Mouse (Mus musculus) mouse trophoblast stem cell (cell line): ENCODE results near the gene Dll4.

Experiments
- in situ Hi-C, 2 experiments: fragments of 300-500 bp; cut with MseI, MboI; formaldehyde crosslinking; loops; 2 replicates in 1 of 2; 3 replicates in 1 of 2; pipeline ENCODE4 v1.15.1; 2025

Gene Dll4

DNA sequence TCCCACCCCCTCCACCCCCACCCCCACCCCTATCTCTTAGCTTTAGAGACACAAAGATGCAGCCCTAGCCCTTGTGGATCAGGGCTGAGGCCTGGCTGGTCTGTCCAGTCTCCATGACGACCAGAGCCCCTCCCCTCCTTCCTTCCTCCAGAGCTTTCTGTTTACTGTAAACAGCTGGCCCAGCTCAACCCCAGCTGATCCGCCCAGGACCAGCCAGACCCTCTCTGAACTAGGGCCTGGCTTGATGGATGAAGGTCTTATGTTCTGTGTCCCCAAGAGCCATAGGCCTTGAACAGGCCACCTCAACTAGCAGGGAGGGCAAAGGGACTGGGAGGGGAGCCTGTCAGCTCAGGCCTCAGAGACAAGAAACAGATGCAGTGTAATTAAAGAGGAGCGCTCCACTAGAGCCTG, 20.8 kb upstream of the Dll4 start:
- in situ Hi-C loops: no loop called here

DNA sequence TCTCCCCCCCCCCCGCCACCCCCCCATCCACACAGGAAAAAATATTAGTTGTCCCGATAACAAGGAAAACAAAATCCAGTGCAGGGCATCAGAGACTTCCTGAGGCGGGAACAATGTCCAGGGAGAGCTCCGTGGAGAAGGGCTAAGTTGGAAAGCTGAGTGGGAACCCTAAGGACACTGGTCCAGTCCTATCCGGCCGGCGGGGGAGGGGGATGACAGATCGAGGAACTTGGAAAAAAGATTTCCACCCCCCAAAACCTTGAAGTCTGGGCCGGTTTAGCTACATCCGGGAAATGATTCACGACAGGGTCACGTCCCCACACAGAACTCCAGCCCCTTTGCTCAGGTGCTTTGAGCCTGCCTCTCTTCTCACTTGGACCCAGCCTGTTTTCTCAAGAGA, 14.0 kb upstream of the Dll4 start:
- in situ Hi-C loops: no loop called here

DNA sequence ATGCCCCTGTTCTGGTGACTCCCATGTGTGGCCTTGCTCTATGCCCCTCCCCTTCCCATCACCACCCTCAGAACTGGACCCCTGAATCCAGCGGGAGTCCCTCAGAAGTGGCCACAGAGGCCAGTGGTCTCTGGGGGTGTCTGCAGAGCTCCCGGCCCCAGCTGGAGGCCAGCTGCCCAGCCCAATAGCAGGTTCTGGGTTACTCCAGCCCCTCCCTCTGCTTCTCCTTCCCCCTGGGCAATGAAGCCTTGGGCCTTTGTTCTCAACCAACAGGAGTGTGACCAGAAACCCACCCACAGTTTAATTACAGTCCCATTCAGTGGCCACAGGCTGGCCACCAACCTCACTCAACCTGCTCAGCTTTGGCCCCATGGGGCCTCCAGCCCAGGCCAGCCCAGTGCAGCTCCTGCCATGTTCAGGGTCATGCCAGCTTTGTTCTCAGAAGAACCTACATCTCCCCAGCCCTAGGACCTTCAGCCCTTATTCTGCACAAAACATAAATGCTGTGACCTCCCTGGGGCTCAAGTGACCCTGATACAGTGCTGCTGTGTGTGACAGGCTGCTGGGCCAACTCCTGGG, 13.1 kb upstream of the Dll4 start:
- in situ Hi-C loops: no loop called here

DNA sequence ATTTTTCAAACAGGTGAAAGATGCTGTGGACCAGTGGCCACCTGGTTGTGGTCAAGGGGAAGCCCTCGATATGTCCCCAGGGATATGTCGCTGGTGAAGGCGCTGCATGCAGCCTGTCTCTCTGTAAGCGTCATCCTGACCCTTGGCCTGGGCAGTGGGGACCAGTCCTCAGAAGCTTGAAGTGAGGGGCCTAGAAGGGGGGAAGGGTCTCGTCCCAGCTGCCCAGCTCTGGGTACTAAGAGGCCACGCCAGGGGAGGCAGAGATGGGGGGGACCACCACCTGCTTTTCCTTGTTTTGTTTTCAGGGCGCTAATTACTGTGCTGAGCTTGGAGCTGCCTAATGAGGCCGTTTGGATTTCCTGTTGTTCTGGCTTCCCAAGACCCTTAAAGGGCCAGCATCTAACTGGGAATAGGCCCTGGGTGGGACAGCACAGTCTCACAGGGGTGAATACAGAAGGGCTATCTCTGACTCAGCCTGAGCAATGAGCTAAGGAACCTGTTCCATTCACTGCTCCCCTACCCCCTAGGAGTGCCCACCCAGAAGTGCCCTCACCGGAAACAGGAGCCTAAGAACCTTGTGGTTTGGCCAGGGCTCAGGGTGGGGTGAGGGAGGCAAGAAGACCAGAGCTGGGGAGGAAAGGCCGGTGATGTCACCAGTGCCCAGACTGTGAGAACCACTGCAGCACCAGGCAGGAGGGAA, 11.7 kb upstream of the Dll4 start:
- in situ Hi-C loops: no loop called here

DNA sequence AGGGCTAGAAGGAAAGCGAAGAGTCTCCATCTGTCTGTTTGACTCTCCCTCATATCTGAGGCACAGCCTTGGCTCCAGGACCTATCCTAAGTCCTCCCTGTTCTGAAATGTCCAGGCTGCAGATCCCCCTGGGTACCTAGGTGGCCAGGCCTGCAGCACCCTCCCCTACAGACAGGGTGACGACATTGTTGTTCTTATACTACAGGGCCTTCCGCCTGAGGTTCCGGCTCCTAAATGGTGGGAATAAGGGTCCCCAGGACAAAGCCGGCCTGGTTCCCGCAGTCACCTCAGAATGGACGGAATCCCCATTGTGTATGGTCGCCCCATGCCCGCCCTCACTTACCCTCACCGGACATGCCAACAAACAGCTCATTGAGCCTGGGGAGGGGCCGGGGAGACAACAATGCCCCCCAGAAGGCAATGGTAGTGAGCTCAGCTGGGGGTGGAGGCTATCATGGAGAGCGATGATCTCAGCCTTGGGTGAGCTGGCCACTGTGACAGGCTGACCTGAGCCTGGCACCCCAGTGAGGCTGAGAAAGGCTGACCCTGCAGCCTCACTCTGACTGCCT, 10.8 kb upstream of the Dll4 start:
- in situ Hi-C loops: no loop called here

DNA sequence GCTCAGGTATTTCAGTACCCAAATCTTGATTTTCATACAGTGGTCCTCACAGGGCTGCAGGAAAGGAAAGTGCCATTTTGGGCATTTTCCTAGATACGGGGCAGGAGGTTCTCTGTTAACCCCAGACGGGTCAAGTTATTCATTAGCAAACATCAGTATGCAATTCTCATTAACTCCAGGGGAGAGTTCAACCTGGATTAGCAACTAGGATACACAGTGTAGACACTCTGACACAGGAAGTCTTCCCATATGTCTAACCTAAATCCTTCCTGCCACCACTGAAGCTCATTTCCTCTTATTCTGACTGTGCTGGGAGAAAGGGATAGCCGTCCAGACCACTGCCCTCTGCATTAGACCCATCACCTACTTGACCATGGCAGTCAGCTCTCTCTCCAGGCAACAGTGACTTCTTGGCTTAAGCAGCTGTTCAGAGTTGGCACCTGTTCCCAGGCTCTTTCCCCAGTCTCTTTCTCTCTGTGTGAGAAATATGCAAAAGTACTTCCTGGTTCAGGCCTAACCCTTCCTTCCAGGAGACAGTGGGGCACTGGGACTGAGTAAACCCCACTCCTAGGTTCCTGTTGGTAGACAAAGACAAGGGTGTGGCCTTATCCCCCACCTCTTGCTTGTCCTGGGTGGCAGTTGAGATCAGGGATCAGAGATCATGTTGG, 7.4 kb upstream of the Dll4 start:
- in situ Hi-C loops: no loop called here

DNA sequence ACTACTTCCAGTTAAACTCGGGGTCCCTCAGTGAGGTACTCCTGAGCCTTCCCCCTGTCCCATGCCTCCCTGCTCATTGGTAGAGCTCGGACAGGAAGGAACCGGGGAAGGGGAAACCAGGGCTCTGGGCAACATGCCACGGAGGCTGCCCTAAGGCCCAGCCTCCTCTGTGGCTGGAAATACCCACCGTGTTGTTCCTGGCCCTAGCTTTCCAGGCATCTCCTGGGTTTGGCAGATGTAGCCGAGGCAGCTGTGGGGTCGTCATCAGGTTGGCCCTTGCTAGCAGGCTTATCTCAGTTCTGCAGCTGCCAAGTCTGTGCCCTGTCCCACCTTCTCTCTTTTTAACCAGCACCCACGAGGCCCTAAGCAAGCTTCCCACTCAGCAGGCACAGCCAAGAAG, 5.0 kb upstream of the Dll4 start:
- in situ Hi-C loops: no loop called here

DNA sequence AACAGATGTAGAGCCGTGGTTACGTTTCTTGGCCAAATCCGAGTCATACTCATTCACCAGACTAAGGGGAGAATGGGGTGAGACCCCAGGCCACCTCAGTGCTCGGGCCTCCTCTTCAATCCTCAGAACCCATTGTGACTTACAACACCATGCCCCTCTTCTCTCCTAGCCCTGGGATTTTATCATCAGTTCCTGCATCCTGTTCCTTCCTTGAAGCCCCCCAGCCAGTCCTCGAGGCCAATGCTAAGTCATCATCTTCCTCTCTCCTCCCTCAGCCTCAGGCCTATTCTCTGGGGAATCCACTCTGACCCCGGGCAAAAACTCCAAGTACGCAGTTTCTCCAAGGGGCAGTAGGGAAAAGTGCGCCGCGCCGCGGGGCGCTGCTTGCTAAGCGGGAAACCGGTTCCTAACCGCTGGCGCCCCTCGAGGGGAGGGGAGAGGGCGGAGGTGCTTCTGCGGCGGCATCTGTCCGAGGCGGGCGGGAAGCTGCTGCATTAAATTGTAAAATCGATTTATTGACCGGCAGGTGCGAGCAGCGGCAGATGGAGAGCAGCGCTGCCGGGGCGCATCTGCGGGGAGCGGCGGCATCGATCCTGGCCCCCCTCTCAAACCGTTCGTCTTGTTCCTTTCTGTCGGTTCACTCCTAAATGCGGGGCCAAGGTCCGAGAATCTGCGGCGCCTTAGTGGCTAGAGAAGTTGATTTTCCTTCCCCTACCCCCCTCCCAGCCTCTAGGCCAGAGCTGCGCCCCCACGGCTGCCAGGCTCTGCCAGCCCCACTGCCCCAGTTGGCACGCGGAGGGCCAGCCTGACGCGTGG, 3.6 kb upstream of the Dll4 start:
- in situ Hi-C loops: no loop called here

DNA sequence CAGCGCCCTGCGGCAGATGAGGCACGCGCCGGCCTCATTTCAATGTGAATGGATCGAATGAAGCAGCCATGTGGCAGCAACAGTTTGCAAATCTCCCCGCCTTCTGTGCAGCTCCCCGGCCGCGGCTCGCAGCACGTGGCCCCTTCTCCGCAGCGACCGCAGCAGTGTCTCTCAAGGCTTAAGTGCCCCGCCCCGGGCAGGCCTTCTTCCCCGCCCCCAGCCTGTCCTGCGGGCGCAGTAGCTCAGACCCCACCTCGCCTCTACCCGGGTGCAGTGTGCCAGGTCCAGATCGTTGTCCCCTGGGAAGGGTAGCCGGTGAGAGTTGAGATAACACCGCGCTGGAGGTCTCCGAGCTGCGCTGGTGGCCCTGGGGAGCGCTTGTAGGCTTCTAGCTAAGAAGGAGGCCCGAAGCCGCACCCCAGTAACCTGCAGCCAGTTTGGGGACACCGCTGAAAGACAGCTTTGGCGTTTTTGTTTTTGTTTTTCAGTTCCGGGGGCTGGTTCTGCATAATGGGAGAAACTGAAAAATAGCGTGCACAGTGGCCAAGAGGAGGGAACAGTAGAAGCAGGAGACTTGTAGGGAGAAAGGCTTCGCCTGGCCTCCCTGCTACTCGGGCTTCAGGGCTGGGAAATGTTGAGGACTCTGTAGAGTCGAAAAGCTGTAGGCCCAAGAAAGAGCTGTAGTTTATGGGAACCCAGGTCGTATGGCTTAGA, 2.8 kb upstream of the Dll4 start:
- in situ Hi-C loops: no loop called here

DNA sequence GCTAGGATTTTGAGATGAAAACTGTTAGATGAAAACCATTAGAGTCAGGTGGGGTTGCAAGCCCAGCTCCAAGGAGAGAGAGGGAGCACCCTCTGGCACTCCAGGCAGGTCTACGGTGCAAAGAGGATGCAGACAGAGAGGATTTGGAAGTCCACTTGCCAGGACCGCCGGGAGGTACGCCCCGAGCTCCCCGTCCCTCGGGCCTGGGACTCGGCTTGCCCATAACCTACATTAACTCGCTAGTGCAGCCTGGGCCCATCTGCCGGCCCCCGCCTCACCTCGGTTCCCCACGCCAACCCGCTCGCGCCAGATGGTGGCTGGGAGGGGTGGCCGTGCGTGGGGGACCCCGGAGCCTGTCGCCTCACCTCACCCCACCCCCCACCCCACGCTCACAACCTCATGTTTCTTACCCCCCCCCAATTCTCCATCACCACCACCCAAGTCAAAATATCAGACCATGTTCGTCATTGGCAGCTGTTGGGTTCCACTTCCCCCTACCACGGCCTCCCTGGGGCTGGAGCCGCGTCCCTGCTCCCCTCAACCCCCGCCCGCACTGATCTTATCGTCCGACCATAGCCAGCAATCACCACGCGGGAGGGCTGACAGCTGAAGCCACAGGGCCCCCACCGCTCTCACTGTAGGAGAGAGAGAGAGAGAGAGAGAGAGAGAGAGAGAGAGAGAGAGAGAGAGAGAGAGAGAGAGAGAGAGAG, 1.6 kb upstream of the Dll4 start:
- in situ Hi-C loops: no loop called here

DNA sequence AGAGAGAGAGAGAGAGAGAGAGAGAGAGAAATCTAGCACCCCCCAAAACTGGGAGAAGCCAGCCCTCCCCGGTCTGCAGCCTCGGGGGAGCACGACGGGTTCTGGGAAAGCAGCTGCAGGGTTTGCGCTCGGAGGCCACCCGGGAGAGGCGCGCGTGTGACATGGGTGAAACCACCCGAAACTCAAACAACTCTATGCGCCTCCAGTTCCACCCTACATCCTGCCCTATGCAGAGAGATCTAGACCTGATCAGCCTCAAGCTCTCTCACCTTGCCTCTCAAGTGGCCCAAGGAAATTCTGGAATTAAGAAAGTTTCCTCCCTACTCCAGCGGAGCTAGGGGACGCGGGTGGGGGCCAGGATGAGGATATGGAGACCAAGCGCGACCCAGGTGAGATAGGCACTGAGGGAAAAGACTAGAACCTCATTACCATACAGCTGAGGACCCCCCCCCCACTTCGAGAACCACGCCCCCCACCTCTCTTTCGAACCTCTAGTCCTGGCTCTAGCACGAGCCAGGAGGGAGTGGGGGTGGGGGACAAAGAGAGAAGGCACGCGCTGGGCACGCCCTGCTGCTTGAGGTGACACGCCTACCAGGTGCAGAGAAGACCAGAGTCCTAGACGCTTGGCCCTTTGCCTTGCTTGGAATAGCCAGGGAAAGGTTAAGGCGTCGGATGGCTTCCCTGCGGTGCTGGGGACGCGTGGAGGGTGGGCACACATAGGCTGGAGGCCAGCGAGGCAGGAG, 837 bp upstream of the Dll4 start:
- in situ Hi-C loops: no loop called here

DNA sequence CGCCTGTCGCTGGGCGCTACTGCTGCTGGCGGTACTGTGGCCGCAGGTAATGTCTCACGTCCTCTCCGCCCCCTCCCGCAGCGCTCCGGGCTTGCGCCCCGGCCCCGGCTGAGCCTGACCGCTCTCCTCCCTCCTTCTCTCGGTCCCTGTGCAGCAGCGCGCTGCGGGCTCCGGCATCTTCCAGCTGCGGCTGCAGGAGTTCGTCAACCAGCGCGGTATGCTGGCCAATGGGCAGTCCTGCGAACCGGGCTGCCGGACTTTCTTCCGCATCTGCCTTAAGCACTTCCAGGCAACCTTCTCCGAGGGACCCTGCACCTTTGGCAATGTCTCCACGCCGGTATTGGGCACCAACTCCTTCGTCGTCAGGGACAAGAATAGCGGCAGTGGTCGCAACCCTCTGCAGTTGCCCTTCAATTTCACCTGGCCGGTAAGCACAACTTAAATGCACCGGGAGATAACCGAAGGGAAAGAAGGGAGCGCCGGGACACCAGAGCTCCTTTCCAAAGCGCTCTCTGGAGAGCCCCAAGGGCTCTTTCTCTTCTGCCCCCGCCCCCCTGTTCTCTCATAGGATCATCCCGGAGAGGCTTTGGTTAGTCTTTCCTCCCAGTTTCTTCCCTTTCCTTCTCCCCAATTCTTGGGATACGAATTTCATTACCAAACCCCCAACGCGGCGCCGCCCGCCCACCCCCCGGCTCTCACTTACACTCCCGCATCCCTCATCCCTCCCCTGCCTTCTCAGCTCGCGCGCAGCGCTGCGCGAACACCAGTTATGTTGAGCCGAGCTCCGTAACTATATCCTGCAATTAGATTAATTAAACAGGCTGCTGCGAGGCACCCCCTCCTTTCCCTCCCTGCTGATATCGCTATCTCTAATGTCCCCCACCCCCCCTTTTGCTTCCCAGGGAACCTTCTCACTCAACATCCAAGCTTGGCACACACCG, 847 bp downstream of the Dll4 start:
- in situ Hi-C loops: no loop called here

DNA sequence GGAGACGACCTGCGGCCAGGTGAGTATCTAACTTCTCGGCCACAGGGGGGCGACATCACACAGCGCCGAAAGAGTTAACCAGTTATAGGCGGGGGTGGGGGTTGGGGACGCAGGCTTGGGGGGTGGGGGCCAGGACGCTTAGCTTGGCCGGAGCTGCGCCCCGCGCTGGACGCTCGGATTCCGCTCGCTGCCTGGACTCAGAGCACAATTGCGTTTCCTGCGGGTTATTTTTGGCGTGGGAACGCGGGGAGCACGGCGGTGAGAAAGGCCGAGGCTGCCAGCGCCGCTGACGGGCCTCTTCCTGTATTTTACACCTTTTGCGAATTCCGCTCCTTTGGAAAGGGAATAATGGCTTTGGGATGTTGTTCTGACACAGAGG, 1.5 kb downstream of the Dll4 start:
- in situ Hi-C loops: no loop called here

DNA sequence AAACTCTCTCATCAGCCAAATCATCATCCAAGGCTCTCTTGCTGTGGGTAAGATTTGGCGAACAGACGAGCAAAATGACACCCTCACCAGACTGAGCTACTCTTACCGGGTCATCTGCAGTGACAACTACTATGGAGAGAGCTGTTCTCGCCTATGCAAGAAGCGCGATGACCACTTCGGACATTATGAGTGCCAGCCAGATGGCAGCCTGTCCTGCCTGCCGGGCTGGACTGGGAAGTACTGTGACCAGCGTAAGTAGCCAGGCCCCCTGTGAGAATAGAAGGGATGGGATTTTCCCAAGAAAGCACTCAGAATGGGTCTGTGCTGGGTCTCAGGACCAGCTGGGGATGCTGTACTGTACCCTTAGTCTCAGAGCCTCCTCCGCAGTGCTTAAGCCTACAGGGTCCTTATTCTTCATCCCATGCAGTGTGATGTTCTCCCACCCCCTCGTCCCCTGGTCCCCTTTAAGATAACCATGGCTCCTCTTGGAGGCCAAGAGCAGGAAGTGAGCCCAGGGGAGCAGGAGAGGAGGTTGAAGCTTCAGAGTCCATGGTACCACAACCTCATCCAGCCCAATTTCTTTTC, 2.5 kb downstream of the Dll4 start:
- in situ Hi-C loops: no loop called here

DNA sequence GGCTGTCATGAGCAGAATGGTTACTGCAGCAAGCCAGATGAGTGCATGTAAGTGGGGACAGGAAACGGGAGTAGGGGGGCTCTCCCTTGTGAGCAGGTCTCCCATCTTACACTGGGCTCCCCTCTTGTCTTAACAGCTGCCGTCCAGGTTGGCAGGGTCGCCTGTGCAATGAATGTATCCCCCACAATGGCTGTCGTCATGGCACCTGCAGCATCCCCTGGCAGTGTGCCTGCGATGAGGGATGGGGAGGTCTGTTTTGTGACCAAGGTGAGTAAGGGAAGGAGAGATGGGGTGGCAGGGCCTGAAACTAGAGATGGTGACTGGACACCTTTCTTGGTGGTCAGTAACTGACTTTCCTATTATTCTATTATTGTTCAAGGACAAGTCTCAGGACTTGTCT, 3.0 kb downstream of the Dll4 start:
- in situ Hi-C loops: no loop called here

DNA sequence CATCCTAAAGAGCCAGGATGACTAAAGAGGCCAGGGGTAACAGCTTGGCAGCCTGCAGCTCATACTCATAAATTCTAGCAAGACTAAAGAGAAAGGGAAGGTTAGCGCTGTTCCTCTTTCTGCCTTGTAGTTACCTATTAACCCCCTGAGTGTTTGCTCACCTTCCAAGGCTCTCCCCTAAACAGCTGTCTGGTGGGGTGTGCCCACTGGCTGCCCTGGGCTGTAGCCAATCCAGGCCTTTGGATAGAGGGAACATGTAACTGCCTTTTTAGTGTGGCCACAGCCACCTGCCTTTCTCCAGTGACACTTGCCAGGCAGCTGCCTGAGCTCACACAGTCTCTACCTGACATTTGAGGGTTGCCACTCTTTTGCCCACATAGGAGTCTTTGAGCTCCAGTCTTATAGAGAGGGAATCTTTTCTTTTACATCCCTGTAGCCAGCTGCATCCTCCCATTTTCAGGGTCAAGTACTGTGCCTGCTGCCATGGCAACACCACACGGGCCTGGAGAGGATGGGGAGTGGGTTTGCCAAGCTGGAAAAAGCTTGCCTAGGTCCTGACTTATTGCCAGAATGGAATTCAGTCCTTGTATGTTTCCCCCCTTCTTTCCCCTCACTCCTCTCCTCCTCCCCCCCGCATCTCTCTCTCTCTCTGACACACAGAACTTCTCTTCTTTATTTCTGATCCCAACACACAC, 3.7 kb downstream of the Dll4 start:
- in situ Hi-C loops: no loop called here

DNA sequence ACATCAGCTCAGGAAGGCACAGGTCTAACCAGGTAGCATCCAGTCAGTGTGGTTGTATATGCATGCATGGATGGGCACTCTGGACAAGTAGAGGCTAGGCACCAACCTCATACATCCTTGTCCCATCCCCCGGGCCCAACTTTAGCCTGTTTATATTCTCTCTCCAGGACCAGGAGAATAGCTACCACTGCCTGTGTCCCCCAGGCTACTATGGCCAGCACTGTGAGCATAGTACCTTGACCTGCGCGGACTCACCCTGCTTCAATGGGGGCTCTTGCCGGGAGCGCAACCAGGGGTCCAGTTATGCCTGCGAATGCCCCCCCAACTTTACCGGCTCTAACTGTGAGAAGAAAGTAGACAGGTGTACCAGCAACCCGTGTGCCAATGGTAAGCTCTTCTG, 5.2 kb downstream of the Dll4 start:
- in situ Hi-C loops: no loop called here

DNA sequence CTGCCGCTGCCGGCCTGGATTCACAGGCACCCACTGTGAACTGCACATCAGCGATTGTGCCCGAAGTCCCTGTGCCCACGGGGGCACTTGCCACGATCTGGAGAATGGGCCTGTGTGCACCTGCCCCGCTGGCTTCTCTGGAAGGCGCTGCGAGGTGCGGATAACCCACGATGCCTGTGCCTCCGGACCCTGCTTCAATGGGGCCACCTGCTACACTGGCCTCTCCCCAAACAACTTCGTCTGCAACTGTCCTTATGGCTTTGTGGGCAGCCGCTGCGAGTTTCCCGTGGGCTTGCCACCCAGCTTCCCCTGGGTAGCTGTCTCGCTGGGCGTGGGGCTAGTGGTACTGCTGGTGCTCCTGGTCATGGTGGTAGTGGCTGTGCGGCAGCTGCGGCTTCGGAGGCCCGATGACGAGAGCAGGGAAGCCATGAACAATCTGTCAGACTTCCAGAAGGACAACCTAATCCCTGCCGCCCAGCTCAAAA, 6.6 kb downstream of the Dll4 start:
- in situ Hi-C loops: no loop called here
